Mouse (Mus musculus): ENCODE measurements around the gene 4932438H23Rik. TPM values are rescaled to one million over a fixed set of nuclear protein-coding genes. Genes with fewer than 3 reads are reported as not detected.

The 4932438H23Rik gene
- polyA plus RNA-seq (2012; fragmentation: generic; extraction: Trizol), result not detected

GRCm38 (mm10) chr16:91095022-91095421, at the start of gene 4932438H23Rik:
TSS of gene 4932438H23Rik (minus strand) at chr16:91095122.

GRCm38 (mm10) chr16:91044270-91045182, 50.4 kb downstream of the 4932438H23Rik start, which contains the start of gene Paxbp1:
TSS of gene Paxbp1 (minus strand) at chr16:91044543.

GRCm38 (mm10) chr16:91011021-91011683, 83.8 kb downstream of the 4932438H23Rik start, which contains the start of gene Synj1:
TSS of gene Synj1 (minus strand) at chr16:91011308.

Other genes starting within 250 kb of the 4932438H23Rik start
- 10 to 100 TPM; 16.8 to 17.3 TPM for gene Cfap298, start 160.0 kb downstream of the 4932438H23Rik start, polyA plus RNA-seq (2012; fragmentation: generic; extraction: Trizol)
- 1 to 10 TPM in 1 of 2 experiments, under 1 TPM in 1; 0.82 to 8.5 TPM for gene Synj1, start 83.8 kb downstream of the 4932438H23Rik start, polyA plus RNA-seq (2012; fragmentation: generic; extraction: Trizol)
- gene Paxbp1, start 50.6 kb downstream of the 4932438H23Rik start, polyA plus RNA-seq (2012; fragmentation: generic; extraction: Trizol), result 1 to 10 TPM in 1 of 2 experiments, under 1 TPM in 1; 0.29 to 5.8 TPM
- not detected for gene Olig2, start 130.3 kb upstream of the 4932438H23Rik start, polyA plus RNA-seq (2012; fragmentation: generic; extraction: Trizol)
- not detected for gene Olig1, start 174.7 kb upstream of the 4932438H23Rik start, polyA plus RNA-seq (2012; fragmentation: generic; extraction: Trizol)

Data from C3H10T1/2 (cell line).